Mouse (Mus musculus) bone marrow, adult 2 months (tissue): ENCODE measurements around the gene Agl. TPM values are rescaled to one million over a fixed set of nuclear protein-coding genes. Genes with fewer than 3 reads are reported as not detected.
"Not testable (repeated sequence)": the region's sequence is repeated elsewhere in the genome, so short reads cannot be mapped to it uniquely, and the experiment has no call there.

Source experiments
- H3K27ac ChIP-seq: fragments of 200-500 bp; 2 replicates; pipeline ENCODE4 v1.5.1; 2012; ENCODE audit warnings: low read depth, mild to moderate bottlenecking, control low read depth, inconsistent platforms, low read length; ENCODE audit not compliant: control insufficient read depth, poor library complexity, insufficient read depth
- H3K4me1 ChIP-seq: fragments of 200-500 bp; 2 replicates; pipeline ENCODE4 v1.6.1; 2011; ENCODE audit warnings: low read length; ENCODE audit not compliant: control insufficient read depth, insufficient read depth
- H3K4me3 ChIP-seq: fragments of 200-500 bp; replicated peaks from 2 replicates; pipeline ENCODE3; 2011; ENCODE audit warnings: mild to moderate bottlenecking, low read depth, low read length, control low read depth; ENCODE audit not compliant: control insufficient read depth
- CTCF ChIP-seq: fragments of 200-500 bp; IDR thresholded peaks from 2 replicates; pipeline ENCODE4 v1.5.1; 2011; ENCODE audit warnings: low read length, control low read depth; ENCODE audit not compliant: control insufficient read depth, insufficient read depth
- POLR2A ChIP-seq: fragments of 200-500 bp; IDR thresholded peaks from 2 replicates; pipeline ENCODE4 v1.6.1; 2011; ENCODE audit warnings: low read depth, mild to moderate bottlenecking, control low read depth, low read length, borderline replicate concordance; ENCODE audit not compliant: control insufficient read depth
- WGBS: fragments of 180-500 bp; shearing (Covaris S2); methylation state at CpG from one replicate; pipeline ENCODE4 v1.1.7; 2018; 5-methylcytosine and 5-hydroxymethylcytosine counted together
- polyA plus RNA-seq: library from polyadenylated mRNA; stranded (reverse); fragments of >200 nt; gene quantifications from 2 replicates; pipeline ENCODE4 v1.2.4, GENCODE M21; 2011; ENCODE audit warnings: low replicate concordance; ENCODE audit not compliant: missing spikeins, insufficient read depth, insufficient read length

Gene Agl
- polyA plus RNA-seq, 1 experiment = 4.7 TPM

DNA sequence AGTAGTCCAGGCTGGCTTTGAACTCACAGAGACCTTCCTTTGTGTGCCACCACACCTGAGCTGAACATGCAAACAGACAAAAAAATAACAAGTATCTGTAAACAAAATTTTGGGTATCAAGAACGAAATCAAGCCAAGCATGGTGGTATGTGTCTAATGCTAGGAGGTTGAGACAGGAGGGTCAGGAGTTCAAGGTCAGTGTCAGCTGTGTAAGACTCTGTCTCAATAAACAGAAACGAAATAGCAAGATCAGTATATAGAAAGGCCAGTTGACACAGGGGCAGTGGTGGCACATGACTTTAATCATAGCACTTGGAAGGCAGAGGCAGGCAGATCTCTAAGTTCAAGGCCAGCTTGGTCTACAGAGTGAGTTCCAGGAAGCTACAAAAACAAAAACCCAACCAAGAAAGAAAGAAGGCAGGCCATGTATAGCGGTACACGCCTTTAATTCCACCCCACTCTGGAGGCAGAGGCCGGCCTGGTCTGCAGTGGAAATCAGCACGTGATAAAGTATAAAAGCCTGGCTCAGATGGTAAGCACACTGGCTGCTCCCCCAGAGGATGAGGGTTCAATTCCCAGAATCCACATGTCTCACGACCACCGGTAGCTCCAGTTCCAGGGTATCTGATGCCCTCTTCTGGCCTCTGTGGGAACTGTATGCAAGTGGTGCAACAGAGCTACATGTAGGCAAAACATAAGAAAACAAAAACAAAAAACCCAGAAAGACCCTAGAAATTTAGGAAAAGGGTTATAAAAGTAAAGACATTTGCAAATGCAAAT, 59.4 kb downstream of the Agl start:
- 66% methylated on average over 8 of the region's 8 CpGs for WGBS
- no peak overlapping the region for H3K4me3 ChIP-seq
- H3K27ac ChIP-seq = no peak overlapping the region
- no peak for TF ChIP-seq POLR2A
- peak; percentile 56 for TF ChIP-seq CTCF
- H3K4me1 ChIP-seq = no peaks in the 10 kb centered on the region

DNA sequence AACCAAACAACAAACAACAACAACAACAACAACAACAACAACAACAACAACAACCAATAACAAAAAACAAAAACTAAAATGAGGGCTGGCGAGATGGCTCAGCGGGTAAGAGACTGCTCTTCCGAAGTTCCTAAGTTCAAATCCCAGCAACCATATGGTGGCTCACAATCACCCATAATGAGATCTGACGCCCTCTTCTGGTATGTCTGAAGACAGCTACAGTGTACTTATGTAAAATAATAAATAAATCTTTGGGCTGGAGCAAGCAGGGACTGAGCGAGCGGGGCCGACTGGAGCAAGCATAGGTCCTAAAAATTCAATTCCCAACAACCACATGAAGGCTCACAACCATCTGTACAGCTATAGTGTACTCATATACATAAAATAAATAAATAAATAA, 60.3 kb downstream of the Agl start:
- H3K27ac ChIP-seq, H3K4me3 ChIP-seq, H3K4me1 ChIP-seq: not testable (repeated sequence)
- WGBS = 89% methylated on average over 7 of the region's 7 CpGs

DNA sequence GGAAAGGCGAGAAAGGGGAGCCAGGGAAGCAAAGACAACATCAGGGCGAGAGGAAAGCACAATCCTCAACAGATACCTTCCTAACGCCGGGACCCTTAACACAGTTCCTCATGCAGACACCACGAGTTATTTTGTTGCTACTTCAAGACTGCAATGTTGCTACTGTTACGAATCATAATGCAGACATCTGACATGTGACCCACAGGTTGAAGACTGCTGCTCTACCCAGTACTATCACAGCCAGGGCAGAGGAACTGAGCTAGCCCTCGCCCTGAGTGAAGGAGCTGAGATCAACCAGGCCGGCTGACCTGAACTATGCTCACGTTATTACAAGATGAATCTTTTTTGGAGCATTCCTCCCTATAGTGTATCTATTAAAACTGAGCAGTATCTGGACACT, 67.0 kb downstream of the Agl start:
- Histone ChIP-seq H3K4me3 (no peak overlapping the region), H3K4me1 (peaks cover 3% of the 10 kb centered on the region; the same call in 1 of the 2 replicates), H3K27ac (no peak overlapping the region)
- 74% methylated on average over 9 of the region's 9 CpGs for WGBS
- TF ChIP-seq POLR2A (no peak), CTCF (no peak)

DNA sequence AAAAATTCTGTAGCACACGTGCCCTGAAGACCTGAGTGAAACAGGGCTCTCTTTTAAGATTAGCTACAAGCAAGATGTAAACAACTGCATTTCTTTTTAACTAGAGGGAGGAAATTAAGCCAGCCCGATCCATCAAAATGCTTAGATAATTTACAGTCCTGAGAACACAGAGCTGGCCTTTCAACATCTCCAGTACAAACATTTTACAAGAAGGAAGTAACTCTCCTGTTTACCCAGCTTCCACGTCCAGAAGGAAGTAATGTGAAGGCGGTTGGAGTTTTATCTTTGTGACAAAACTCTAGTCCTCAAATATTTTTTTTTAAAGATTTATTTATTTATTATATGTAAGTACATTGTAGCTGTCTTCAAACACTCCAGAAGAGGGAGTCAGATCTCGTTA, 67.9 kb downstream of the Agl start:
- Histone ChIP-seq H3K4me1 (peaks cover 3% of the 10 kb centered on the region; the same call in 1 of the 2 replicates), H3K27ac (no peak overlapping the region), H3K4me3 (no peak overlapping the region)
- 36% methylated on average over 5 of the region's 5 CpGs for WGBS
- TF ChIP-seq POLR2A (no peak), CTCF (no peak)

DNA sequence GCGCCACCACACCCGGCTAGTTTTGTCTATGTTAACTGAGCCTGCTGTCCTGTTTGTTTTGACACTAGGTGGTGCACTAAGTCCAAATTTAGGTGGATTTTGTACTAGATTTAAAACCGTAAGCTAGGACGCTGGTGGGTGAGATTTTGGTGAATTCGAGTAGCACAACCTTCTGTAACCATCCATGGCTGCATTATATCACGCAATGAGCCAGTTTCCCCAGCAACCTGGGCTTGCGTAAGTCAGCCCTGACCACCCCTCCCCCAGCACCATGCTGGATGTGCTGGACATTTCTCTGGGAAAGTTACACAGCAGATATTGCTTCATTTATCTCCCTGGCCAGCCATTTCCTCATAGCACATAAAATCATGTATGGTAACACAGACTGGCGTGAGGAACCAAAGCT, 70.6 kb downstream of the Agl start:
- TF ChIP-seq CTCF = no peak
- no peak for TF ChIP-seq POLR2A
- Histone ChIP-seq H3K27ac (no peak overlapping the region; the same call in 1 of the 2 replicates), H3K4me1 (peaks cover 3% of the 10 kb centered on the region; the same call in 1 of the 2 replicates), H3K4me3 (no peak overlapping the region)
- 33% methylated on average over 8 of the region's 8 CpGs for WGBS

DNA sequence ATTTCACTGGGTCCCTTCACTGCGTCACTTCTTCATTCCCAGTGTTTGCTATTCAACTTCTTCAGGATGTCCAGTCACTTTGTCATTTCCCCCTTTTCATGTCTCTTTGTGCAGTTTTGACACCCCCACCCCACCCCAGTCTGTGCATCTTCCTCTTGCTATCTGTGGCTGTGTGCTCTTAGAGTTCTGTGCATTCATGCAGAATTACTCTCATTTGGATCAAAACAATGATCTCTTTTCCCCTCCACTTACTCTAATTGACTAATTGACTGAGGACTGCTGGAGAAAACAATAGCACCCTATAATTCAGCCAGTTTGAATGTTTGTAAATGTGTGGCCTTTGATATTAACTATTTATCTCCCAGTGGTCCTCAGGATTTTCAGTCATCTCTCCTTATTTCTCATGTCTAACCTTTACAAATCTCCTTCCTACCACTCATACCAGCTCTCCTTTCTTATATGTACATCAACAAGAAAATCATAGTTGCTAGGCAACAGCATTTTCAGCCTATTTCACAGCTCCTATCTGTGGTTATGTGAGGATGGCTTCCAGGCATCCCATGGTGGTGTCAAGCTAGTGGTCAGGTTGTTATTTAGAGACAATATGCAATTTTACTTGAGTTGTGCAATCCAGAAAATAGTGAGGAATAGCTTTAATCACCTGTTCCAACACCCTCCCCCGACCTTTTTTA, 78.3 kb downstream of the Agl start:
- Histone ChIP-seq H3K4me3 (no peak overlapping the region), H3K27ac (no peak overlapping the region), H3K4me1 (no peaks in the 10 kb centered on the region)
- no peak for TF ChIP-seq POLR2A
- TF ChIP-seq CTCF = no peak
- 54% methylated on average over 2 of the region's 2 CpGs for WGBS

DNA sequence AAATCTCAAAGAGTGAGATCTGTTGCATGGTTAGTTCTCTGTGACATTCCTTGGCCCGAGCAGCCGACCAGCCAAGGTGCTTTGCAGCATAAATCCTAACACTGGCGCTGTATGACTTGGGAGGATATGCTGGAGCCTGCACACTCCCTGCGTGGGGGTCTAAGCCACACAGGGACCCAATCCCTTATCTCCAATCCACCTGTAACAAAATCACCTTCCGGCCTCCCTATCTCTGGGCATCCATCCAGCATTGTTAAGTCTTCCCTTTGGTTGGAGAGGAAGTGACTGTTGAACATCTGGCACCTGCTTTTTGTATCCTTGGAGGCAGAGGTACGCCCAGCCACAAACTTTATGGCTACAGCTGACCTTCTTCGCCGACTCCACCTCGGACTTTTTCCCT, 81.2 kb downstream of the Agl start:
- Histone ChIP-seq H3K27ac (no peak overlapping the region), H3K4me1 (no peaks in the 10 kb centered on the region), H3K4me3 (no peak overlapping the region)
- TF ChIP-seq CTCF = no peak
- no peak for TF ChIP-seq POLR2A
- 14% methylated on average over 9 of the region's 9 CpGs for WGBS

DNA sequence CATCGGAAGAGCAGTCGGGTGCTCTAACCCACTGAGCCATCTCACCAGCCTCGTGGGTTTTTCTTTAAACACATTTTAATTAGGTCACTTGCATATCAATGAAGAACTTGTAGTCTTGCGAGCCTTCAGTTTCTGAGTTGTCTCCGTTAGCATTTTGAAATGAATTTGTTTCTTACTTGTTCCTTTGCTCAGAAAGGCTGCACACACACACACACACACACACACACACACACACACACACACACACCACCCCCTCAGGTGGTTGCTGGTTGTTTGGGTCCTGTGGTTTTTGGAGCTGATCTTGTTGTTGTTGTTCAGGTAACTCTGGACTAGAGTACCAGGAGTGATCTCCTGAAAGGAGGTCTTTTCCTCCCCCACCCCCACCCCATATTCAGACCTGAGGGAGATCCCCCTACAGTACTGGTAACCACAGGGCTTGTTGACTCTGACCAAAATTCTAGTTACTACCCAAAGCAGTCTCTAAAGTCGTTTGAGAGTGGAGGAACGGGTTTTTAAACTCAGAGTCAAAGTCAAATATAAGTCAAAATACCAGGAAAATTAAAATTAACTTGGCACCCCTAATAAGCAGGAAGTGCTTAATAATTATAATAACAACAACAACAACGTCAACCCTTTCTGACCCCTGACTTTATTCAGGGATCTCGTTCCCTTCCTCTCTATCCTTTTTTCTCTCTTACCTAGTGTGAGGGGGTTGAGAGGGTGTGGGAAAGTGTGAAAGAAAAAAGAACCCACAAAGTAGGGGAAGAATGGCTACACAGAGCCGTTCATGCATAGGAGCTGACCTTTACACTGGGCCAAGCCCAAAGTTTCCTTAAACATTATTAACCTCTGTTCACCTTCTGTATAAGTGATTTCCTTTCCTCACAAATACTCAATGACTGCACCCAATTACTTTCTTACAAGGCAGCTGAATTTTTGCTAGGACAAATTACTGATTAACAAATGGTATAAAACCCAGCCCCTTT, 84.2 kb downstream of the Agl start:
- TF ChIP-seq CTCF (no peak), POLR2A (no peak)
- WGBS = 69% methylated on average over 10 of the region's 10 CpGs
- H3K4me3 ChIP-seq = no peak overlapping the region
- no peak overlapping the region for H3K27ac ChIP-seq
- no peaks in the 10 kb centered on the region for H3K4me1 ChIP-seq
